39 mouse cellular contexts compared by ENCODE assay signal in genomic region chr7:107683622-107684021, GRCm38 (mm10). TPM values are rescaled to one million over a fixed set of nuclear protein-coding genes. Genes with fewer than 3 reads are reported as not detected.
A peak's percentile ranks its signal among the peaks of the same experiment; 100 is the strongest.
DNase-seq lines count a peak whose midpoint lies in the region; ATAC-seq lines count a peak whose summit lies in the region.
"Had no signal": no experiment of that assay in that cellular context is flagged by ENCODE, and none has a peak within 500 bp of the region (broad histone marks: within the 10 kb centered on the region; RNA-seq: fewer than 3 reads in every experiment).

No protein-coding gene starts in this region.

- no peaks in the 10 kb centered on the region for H3K36me3 ChIP-seq in liver, embryonic 16.5 days (ENCODE audit: control insufficient read depth, insufficient read depth)
- no peaks in the 10 kb centered on the region for H3K36me3 ChIP-seq in liver, embryonic 12.5 days
- H3K36me3 ChIP-seq in kidney, embryonic 14.5 days (ENCODE audit: control insufficient read depth, insufficient read depth, low read length), result no peaks in the 10 kb centered on the region
- H3K36me3 ChIP-seq: neural tube, embryonic 13.5 days; stomach, embryonic 15.5 days had no signal

- no peak overlapping the region for H3K4me3 ChIP-seq in liver, embryonic 16.5 days (ENCODE audit: low read depth, low read length)
- no peak overlapping the region for H3K4me3 ChIP-seq in liver, embryonic 12.5 days
- H3K4me3 ChIP-seq in kidney, embryonic 14.5 days (ENCODE audit: low read length), result no peak overlapping the region
- H3K4me3 ChIP-seq: erythroblast, embryonic 14.5 days; gastrocnemius, adult 2 months; heart, embryonic 13.5 days; limb, embryonic 12.5 days; neural tube, embryonic 13.5 days; stomach, embryonic 15.5 days had no signal

- H3K27me3 ChIP-seq in liver, embryonic 16.5 days (ENCODE audit: control insufficient read depth, insufficient read depth, low read depth, low read length), result no peaks in the 10 kb centered on the region
- no peaks in the 10 kb centered on the region for H3K27me3 ChIP-seq in liver, embryonic 12.5 days (replicated peaks)
- H3K27me3 ChIP-seq in kidney, embryonic 14.5 days (ENCODE audit: control insufficient read depth, insufficient read depth, low read length), result no peaks in the 10 kb centered on the region
- H3K27me3 ChIP-seq: heart, embryonic 13.5 days; limb, embryonic 12.5 days; stomach, embryonic 15.5 days had no signal

- H3K4me2 ChIP-seq in liver, embryonic 16.5 days (ENCODE audit: low read depth, low read length), result no peak overlapping the region
- H3K4me2 ChIP-seq in liver, embryonic 12.5 days, result no peak overlapping the region
- H3K4me2 ChIP-seq in kidney, embryonic 14.5 days (replicated peaks; ENCODE audit: low read depth, low read length), result no peak overlapping the region
- H3K4me2 ChIP-seq: heart, embryonic 13.5 days; limb, embryonic 12.5 days; midbrain, embryonic 11.5 days; neural tube, embryonic 13.5 days; stomach, embryonic 15.5 days had no signal

- ATAC-seq in liver, embryonic 16.5 days (ENCODE audit: low read depth), result peak; percentile 21; the same call in 1 of the 2 replicates
- no peak for ATAC-seq in liver, embryonic 12.5 days
- peak; percentile 58; the same call in 1 of the 2 replicates for ATAC-seq in monocyte, adult 5-6 weeks (replicated peaks; ENCODE audit: insufficient number of reproducible peaks, low FRiP score, low TSS enrichment, poor library complexity, severe bottlenecking)
- ATAC-seq in kidney, embryonic 14.5 days (ENCODE audit: low FRiP score, low TSS enrichment), result no peak
- ATAC-seq: CD4-positive, CD25-positive, alpha-beta regulatory T cell, adult 4 months; forebrain, embryonic 16.5 days; intestine, embryonic 16.5 days; liver, postnatal 0 days; midbrain, embryonic 16.5 days had no signal

- no peak overlapping the region for H3K9ac ChIP-seq in liver, embryonic 16.5 days (ENCODE audit: low read depth, low read length)
- no peak overlapping the region for H3K9ac ChIP-seq in liver, embryonic 12.5 days
- H3K9ac ChIP-seq in kidney, embryonic 14.5 days (ENCODE audit: low read depth, low read length), result no peak overlapping the region
- H3K9ac ChIP-seq: heart, embryonic 13.5 days; limb, embryonic 12.5 days; liver, postnatal 0 days; neural tube, embryonic 13.5 days; stomach, embryonic 15.5 days had no signal

- H3K9me3 ChIP-seq in liver, embryonic 16.5 days (replicated peaks; ENCODE audit: control insufficient read depth, low read length), result no peaks in the 10 kb centered on the region
- H3K9me3 ChIP-seq in liver, embryonic 12.5 days (replicated peaks), result no peaks in the 10 kb centered on the region
- H3K9me3 ChIP-seq in kidney, embryonic 14.5 days (ENCODE audit: control insufficient read depth, low read length), result no peaks in the 10 kb centered on the region
- H3K9me3 ChIP-seq: heart, embryonic 13.5 days; limb, embryonic 12.5 days; neural tube, embryonic 13.5 days; stomach, embryonic 15.5 days had no signal

- no peak overlapping the region for H3K27ac ChIP-seq in liver, embryonic 16.5 days (ENCODE audit: low read length)
- H3K27ac ChIP-seq in liver, embryonic 12.5 days, result no peak overlapping the region
- no peak overlapping the region for H3K27ac ChIP-seq in kidney, embryonic 14.5 days (ENCODE audit: low read depth, low read length)
- H3K27ac ChIP-seq: gastrocnemius, adult 2 months; heart, embryonic 13.5 days; limb, embryonic 12.5 days; neural tube, embryonic 13.5 days; stomach, embryonic 15.5 days had no signal

- WGBS in liver, embryonic 16.5 days (ENCODE audit: insufficient replicate concordance), result 46% methylated on average over 3 of the region's 3 CpGs
- 68% methylated on average over 3 of the region's 3 CpGs for WGBS in liver, embryonic 12.5 days (ENCODE audit: insufficient replicate concordance)
- 85% methylated on average over 3 of the region's 3 CpGs for WGBS in kidney, embryonic 14.5 days

- no peaks in the 10 kb centered on the region for H3K4me1 ChIP-seq in liver, embryonic 16.5 days (ENCODE audit: control insufficient read depth, low read depth, low read length)
- H3K4me1 ChIP-seq in liver, embryonic 12.5 days, result no peaks in the 10 kb centered on the region
- H3K4me1 ChIP-seq in kidney, embryonic 14.5 days (ENCODE audit: control insufficient read depth, insufficient read depth, low read length), result no peaks in the 10 kb centered on the region; the same call in 1 of the 2 replicates
- H3K4me1 ChIP-seq: neural tube, embryonic 13.5 days had no signal

- peak; percentile 49 to 56 for DNase-seq in spleen, postnatal 36 days (ENCODE audit: low spot score in 2 of 2)
- DNase-seq in spleen, postnatal 4 days (ENCODE audit: low spot score in 2 of 2), result no peak
- no peak for DNase-seq in adrenal gland, adult 8-10 months
- DNase-seq: adrenal gland, postnatal 36 days; cerebellum, adult 18-20 months; cerebellum, postnatal 10 days; gastrocnemius, adult 2 months; gastrocnemius, postnatal 36 days; heart, postnatal 14 days; kidney, adult 9 months; kidney, postnatal 14 days; layer of hippocampus, adult 9-11 months; liver, postnatal 0 days; right cerebral cortex, postnatal 4 days; thymus, postnatal 25 days had no signal

RNA-seq across cellular contexts. Expression of gene 5330417H12Rik, which starts 58.7 kb away (rescaled TPM):
- not detected in 2 replicates for polyA plus RNA-seq in liver, embryonic 16.5 days (2015; fragmentation: Nextera tagmentation; extraction: Ambion mirVana)
- polyA plus RNA-seq in liver, embryonic 12.5 days (2016; fragmentation: Nextera tagmentation; extraction: Ambion mirVana), result not detected in 2 replicates
- not detected in 3 replicates for total RNA-seq in monocyte, adult 5-6 weeks (2017)
- not detected for total RNA-seq in adrenal gland, adult 8-10 months (2022)
- not detected in 2 replicates for polyA plus RNA-seq in kidney, embryonic 14.5 days (2014; fragmentation: Nextera tagmentation; extraction: Ambion mirVana)
- total RNA-seq: adrenal gland, adult 18-20 months; adrenal gland, postnatal 36 days; gastrocnemius, adult 2 months; gastrocnemius, postnatal 36 days; heart, adult 8-10 months; heart, postnatal 14 days; left cerebral cortex, postnatal 14 days; liver, adult 2 months had no signal
- polyA plus RNA-seq: brain, embryonic 14.5 days; CD4-positive, CD25-positive, alpha-beta regulatory T cell, adult 4 months; cortical plate, adult 2 months; embryonic facial prominence, embryonic 14.5 days; erythroblast, embryonic 14.5 days; forebrain, embryonic 11.5 days; forebrain, embryonic 16.5 days; heart, embryonic 13.5 days; hindbrain, embryonic 11.5 days; intestine, embryonic 16.5 days; limb, embryonic 12.5 days; liver, adult 2 months; liver, postnatal 0 days; midbrain, embryonic 11.5 days; midbrain, embryonic 16.5 days; neural tube, embryonic 13.5 days; spleen, adult 2 months; stomach, embryonic 15.5 days had no signal

Comparison
In these comparisons a context has a peak if more than half of its experiments do, and no peak if none do; other contexts are left out.
1. ATAC-seq: peak in liver, embryonic 16.5 days (single experiment) and monocyte, adult 5-6 weeks (single experiment); none in liver, embryonic 12.5 days (single experiment) and kidney, embryonic 14.5 days (single experiment).
2. DNase-seq: peak in spleen, postnatal 36 days (2 of 2); none in spleen, postnatal 4 days (0 of 2) and adrenal gland, adult 8-10 months (single experiment).